Mouse (Mus musculus) erythroblast, embryonic 14.5 days (primary cell): ENCODE measurements around the gene Rasd1.

Experiments used
- GATA1 ChIP-seq: IDR thresholded peaks from 2 replicates; pipeline ENCODE4 v1.6.1; 2012; ENCODE audit warnings: low read length, inconsistent platforms, mixed read lengths
- TAL1 ChIP-seq: IDR thresholded peaks from 3 replicates; pipeline ENCODE4 v1.6.1; 2012; ENCODE audit warnings: low read length, inconsistent platforms, mixed read lengths

GRCm38 (mm10) chr11:59933943-59934342, 30.8 kb downstream of the Rasd1 start:
- TF ChIP-seq GATA1 (no peak), TAL1 (no peak)
